Mouse (Mus musculus): ENCODE data around the gene Khdc3. TPM values are rescaled to one million over a fixed set of nuclear protein-coding genes. Genes with fewer than 3 reads are reported as not detected.
"Not testable (repeated sequence)": the region's sequence is repeated elsewhere in the genome, so short reads cannot be mapped to it uniquely, and the experiment has no call there.

Khdc3 gene
- polyA plus RNA-seq (2012; rRNA removed): 0.27 and 0.40 TPM in 2 replicates

GRCm38 (mm10) chr9:73101536-73101935 lies at the start of gene Khdc3:
Khdc3 (plus strand) TSS chr9:73101836.
- H3K4me1 ChIP-seq (ENCODE audit: control insufficient read depth, insufficient read depth, low read length): no peaks in the 10 kb centered on the region
- H3K4me3 ChIP-seq (ENCODE audit: insufficient read depth, low read length): no peak within 1 kb of the TSS
- H3K27ac ChIP-seq (ENCODE audit: insufficient read depth, low read length): no peak within 1 kb of the TSS
- TF ChIP-seq POLR2A (IDR thresholded peaks at IDR 0.05; ENCODE audit: extremely low read depth, insufficient read depth, low read length) (no peak), CTCF (IDR thresholded peaks at IDR 0.05; ENCODE audit: extremely low read depth, insufficient read depth, low read length) (no peak)

- Histone ChIP-seq H3K27ac (ENCODE audit: insufficient read depth, low read length) (no peak overlapping the region), H3K4me1 (ENCODE audit: control insufficient read depth, insufficient read depth, low read length) (no peaks in the 10 kb centered on the region), H3K4me3 (ENCODE audit: insufficient read depth, low read length) (no peak overlapping the region)
- TF ChIP-seq CTCF (IDR thresholded peaks at IDR 0.05; ENCODE audit: extremely low read depth, insufficient read depth, low read length): no peak
Observed at GRCm38 (mm10) chr9:73055441-73055911, 46.2 kb upstream of the Khdc3 start.

GRCm38 (mm10) chr9:73059224-73059623 lies 42.4 kb upstream of the Khdc3 start:
- Histone ChIP-seq H3K4me3 (ENCODE audit: insufficient read depth, low read length) (no peak overlapping the region), H3K4me1 (ENCODE audit: control insufficient read depth, insufficient read depth, low read length) (no peaks in the 10 kb centered on the region; the same call in 1 of the 2 replicates), H3K27ac (ENCODE audit: insufficient read depth, low read length) (no peak overlapping the region)
- TF ChIP-seq POLR2A (IDR thresholded peaks at IDR 0.05; ENCODE audit: extremely low read depth, insufficient read depth, low read length) (no peak), CTCF (IDR thresholded peaks at IDR 0.05; ENCODE audit: extremely low read depth, insufficient read depth, low read length) (no peak)

GRCm38 (mm10) chr9:73063621-73064290 lies 37.9 kb upstream of the Khdc3 start:
- TF ChIP-seq POLR2A (IDR thresholded peaks at IDR 0.05; ENCODE audit: extremely low read depth, insufficient read depth, low read length): no peak
- no peak for TF ChIP-seq CTCF (IDR thresholded peaks at IDR 0.05; ENCODE audit: extremely low read depth, insufficient read depth, low read length)
- Histone ChIP-seq H3K4me1 (ENCODE audit: control insufficient read depth, insufficient read depth, low read length) (no peaks in the 10 kb centered on the region; the same call in 1 of the 2 replicates), H3K27ac (ENCODE audit: insufficient read depth, low read length) (no peak overlapping the region), H3K4me3 (ENCODE audit: insufficient read depth, low read length) (no peak overlapping the region)

DNA sequence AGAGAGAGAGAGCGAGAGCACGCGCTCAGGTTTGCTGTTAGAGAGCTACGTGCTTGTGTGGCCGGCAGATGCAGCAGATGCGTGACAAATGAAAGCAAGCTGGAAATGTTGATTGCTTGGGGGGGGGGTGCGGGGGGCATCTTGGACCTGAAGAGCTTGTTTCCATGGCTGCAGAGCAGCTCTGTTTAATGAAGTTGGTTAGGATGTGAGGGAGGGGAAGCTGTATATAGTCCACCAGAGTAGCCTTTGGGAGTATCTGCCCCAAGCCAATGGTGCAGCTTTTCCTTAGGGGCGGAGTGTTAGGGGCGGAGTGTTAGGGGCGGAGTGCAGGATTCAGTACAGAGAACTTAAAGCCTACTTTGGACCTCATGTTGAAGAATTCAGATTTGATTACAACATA lies 34.5 kb upstream of the Khdc3 start:
- Histone ChIP-seq H3K4me1 (ENCODE audit: control insufficient read depth, insufficient read depth, low read length) (no peaks in the 10 kb centered on the region), H3K27ac (ENCODE audit: insufficient read depth, low read length) (no peak overlapping the region), H3K4me3 (ENCODE audit: insufficient read depth, low read length) (no peak overlapping the region)
- TF ChIP-seq POLR2A (IDR thresholded peaks at IDR 0.05; ENCODE audit: extremely low read depth, insufficient read depth, low read length) (no peak), CTCF (IDR thresholded peaks at IDR 0.05; ENCODE audit: extremely low read depth, insufficient read depth, low read length) (no peak)

- Histone ChIP-seq H3K27ac (ENCODE audit: insufficient read depth, low read length) (no peak overlapping the region), H3K4me1 (ENCODE audit: control insufficient read depth, insufficient read depth, low read length) (no peaks in the 10 kb centered on the region), H3K4me3 (ENCODE audit: insufficient read depth, low read length) (no peak overlapping the region)
- TF ChIP-seq POLR2A (IDR thresholded peaks at IDR 0.05; ENCODE audit: extremely low read depth, insufficient read depth, low read length) (no peak), CTCF (IDR thresholded peaks at IDR 0.05; ENCODE audit: extremely low read depth, insufficient read depth, low read length) (no peak)
Observed at GRCm38 (mm10) chr9:73068230-73068679, 33.4 kb upstream of the Khdc3 start.

- H3K4me3 ChIP-seq (ENCODE audit: insufficient read depth, low read length): no peak overlapping the region
- no peaks in the 10 kb centered on the region for H3K4me1 ChIP-seq (ENCODE audit: control insufficient read depth, insufficient read depth, low read length)
- H3K27ac ChIP-seq (ENCODE audit: insufficient read depth, low read length): no peak overlapping the region
- TF ChIP-seq CTCF (IDR thresholded peaks at IDR 0.05; ENCODE audit: extremely low read depth, insufficient read depth, low read length) (no peak), POLR2A (IDR thresholded peaks at IDR 0.05; ENCODE audit: extremely low read depth, insufficient read depth, low read length) (no peak)
Observed at GRCm38 (mm10) chr9:73068688-73069087, 32.9 kb upstream of the Khdc3 start.

DNA sequence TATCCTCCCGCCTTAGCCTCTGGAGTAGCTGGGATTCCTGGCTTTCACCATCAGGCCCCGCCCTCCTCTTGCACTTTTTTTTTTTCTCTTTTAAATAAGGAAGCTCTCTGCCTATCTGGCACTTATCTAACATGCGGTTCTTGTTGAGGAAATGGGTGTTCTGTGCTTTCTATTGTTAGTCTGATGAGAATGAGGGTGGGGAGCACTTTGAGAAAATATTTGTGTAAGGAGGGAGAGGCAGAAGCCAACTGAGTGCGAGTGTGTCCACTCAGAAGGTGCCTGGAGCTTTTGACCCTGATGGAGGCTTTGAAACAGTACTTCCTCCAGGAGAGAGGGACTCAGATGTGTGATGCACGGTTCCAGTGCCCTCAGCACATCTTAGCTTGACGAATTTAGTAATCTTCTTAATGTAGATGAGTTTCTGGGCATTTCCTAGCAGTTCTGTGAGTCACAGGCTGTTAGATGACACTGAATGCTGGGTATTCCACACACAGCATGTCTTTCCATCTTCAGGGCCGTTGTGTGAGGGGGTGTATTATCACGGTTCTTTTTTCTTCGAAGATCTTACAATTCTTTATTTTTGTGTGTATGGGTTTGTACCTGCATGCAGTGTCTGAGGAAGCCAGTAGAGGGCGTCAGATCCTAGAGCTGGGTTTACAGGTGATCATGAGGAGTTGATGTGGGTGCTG lies 30.5 kb upstream of the Khdc3 start:
- Histone ChIP-seq H3K27ac (ENCODE audit: insufficient read depth, low read length) (no peak overlapping the region), H3K4me1 (ENCODE audit: control insufficient read depth, insufficient read depth, low read length) (no peaks in the 10 kb centered on the region)

GRCm38 (mm10) chr9:73072426-73072825 lies 29.2 kb upstream of the Khdc3 start:
- Histone ChIP-seq H3K27ac (ENCODE audit: insufficient read depth, low read length) (no peak overlapping the region), H3K4me1 (ENCODE audit: control insufficient read depth, insufficient read depth, low read length) (no peaks in the 10 kb centered on the region), H3K4me3 (ENCODE audit: insufficient read depth, low read length) (no peak overlapping the region)
- no peak for TF ChIP-seq POLR2A (IDR thresholded peaks at IDR 0.05; ENCODE audit: extremely low read depth, insufficient read depth, low read length)
- no peak for TF ChIP-seq CTCF (IDR thresholded peaks at IDR 0.05; ENCODE audit: extremely low read depth, insufficient read depth, low read length)

More for the DNA sequence above, 30.5 kb upstream of the Khdc3 start:
- TF ChIP-seq CTCF (IDR thresholded peaks at IDR 0.05; ENCODE audit: extremely low read depth, insufficient read depth, low read length) (no peak), POLR2A (IDR thresholded peaks at IDR 0.05; ENCODE audit: extremely low read depth, insufficient read depth, low read length) (no peak)
- no peak overlapping the region for H3K4me3 ChIP-seq (ENCODE audit: insufficient read depth, low read length)

DNA sequence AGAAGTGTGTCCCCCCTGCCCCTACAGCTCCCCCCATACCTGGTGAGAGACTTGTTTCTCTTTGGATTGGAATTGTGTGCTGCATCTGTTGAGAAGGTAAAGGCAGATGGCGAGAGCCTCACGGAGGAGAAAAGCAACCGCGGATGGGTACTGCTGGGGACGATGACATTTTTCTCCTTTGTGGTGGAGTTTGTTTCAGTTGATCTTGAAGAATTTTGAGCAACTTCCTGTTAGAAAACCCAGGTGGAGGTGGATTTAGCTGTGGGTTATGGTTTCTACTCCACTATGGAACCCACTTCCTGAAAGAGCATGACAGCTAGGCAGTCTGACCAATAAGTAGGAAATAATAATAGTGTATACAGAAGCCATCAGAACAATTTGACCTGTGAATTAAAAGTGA lies 28.5 kb upstream of the Khdc3 start:
- Histone ChIP-seq H3K27ac (ENCODE audit: insufficient read depth, low read length) (no peak overlapping the region), H3K4me3 (ENCODE audit: insufficient read depth, low read length) (no peak overlapping the region), H3K4me1 (ENCODE audit: control insufficient read depth, insufficient read depth, low read length) (no peaks in the 10 kb centered on the region)
- TF ChIP-seq POLR2A (IDR thresholded peaks at IDR 0.05; ENCODE audit: extremely low read depth, insufficient read depth, low read length): no peak
- TF ChIP-seq CTCF (IDR thresholded peaks at IDR 0.05; ENCODE audit: extremely low read depth, insufficient read depth, low read length): no peak

DNA sequence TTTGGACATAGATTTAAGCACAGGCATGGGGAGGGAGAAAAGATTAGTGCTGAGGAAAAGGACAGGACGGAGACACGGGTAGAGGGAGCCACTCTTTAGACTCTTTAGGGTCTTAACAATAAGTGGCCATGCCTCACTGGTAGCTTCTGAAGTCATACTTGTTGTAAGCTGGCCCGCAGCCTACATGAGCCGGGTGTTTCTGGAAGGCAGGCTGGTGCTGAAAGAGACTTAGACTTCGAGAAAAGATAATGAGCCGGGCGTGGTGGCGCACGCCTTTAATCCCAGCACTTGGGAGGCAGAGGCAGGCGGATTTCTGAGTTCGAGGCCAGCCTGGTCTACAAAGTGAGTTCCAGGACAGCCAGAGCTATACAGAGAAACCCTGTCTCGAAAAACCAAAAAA lies 22.3 kb upstream of the Khdc3 start:
- not testable (repeated sequence) for H3K4me1 ChIP-seq (ENCODE audit: control insufficient read depth, insufficient read depth, low read length); H3K27ac ChIP-seq (ENCODE audit: insufficient read depth, low read length)

More for the DNA sequence above, 22.3 kb upstream of the Khdc3 start:
- not testable (repeated sequence) for H3K4me3 ChIP-seq (ENCODE audit: insufficient read depth, low read length)

All from cortical plate, adult 2 months (tissue).